Mouse (Mus musculus): ENCODE measurements around the gene Pcp4. TPM values are rescaled to one million over a fixed set of nuclear protein-coding genes. Genes with fewer than 3 reads are reported as not detected.

The Pcp4 gene
- polyA plus RNA-seq, 1 experiment: not detected

- Histone ChIP-seq H3K4me3 (ENCODE audit: control insufficient read depth, low read depth, low read length) (no peak overlapping the region), H3K4me1 (ENCODE audit: control insufficient read depth, insufficient read depth, low read length) (no peaks in the 10 kb centered on the region), H3K36me3 (ENCODE audit: control insufficient read depth, insufficient read depth, low read length) (no peaks in the 10 kb centered on the region), H3K27me3 (ENCODE audit: control insufficient read depth, insufficient read depth, low read length) (no peaks in the 10 kb centered on the region), H3K27ac (ENCODE audit: control insufficient read depth, insufficient read depth, low read depth, low read length) (no peak overlapping the region)
- TF ChIP-seq CTCF (IDR thresholded peaks at IDR 0.05; ENCODE audit: control insufficient read depth, insufficient read depth, insufficient replicate concordance, low read depth, low read length) (no peak), POLR2A (IDR thresholded peaks at IDR 0.05; ENCODE audit: control insufficient read depth, low read depth, low read length) (no peak)
Measured at GRCm38 (mm10) chr16:96487007-96487684, 19.7 kb downstream of the Pcp4 start.

DNA sequence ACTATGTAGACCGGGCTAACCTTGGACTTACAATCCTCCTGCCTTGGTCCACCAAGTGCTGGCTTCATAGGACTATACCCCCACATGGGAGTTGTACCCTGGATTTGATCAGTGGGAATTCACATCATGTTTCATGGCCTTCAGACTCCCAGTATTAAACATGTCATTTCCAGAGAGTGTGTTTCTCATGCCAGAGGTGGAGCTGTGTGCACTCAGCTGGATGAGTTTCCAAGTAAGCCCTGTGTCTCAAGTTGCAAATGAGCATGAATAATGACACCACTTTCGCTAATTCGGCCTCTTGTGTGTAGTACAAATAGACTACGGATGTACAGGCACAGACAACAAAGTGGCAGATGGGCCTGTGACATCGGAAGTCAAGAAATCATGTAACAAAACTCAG, 20.6 kb downstream of the Pcp4 start:
- no peaks in the 10 kb centered on the region for H3K36me3 ChIP-seq (ENCODE audit: control insufficient read depth, insufficient read depth, low read length)
- no peaks in the 10 kb centered on the region for H3K27me3 ChIP-seq (ENCODE audit: control insufficient read depth, insufficient read depth, low read length)
- TF ChIP-seq POLR2A (IDR thresholded peaks at IDR 0.05; ENCODE audit: control insufficient read depth, low read depth, low read length) (no peak), CTCF (IDR thresholded peaks at IDR 0.05; ENCODE audit: control insufficient read depth, insufficient read depth, insufficient replicate concordance, low read depth, low read length) (no peak)
- no peaks in the 10 kb centered on the region for H3K4me1 ChIP-seq (ENCODE audit: control insufficient read depth, insufficient read depth, low read length)
- H3K27ac ChIP-seq (ENCODE audit: control insufficient read depth, insufficient read depth, low read depth, low read length): no peak overlapping the region
- no peak overlapping the region for H3K4me3 ChIP-seq (ENCODE audit: control insufficient read depth, low read depth, low read length)

- H3K27me3 ChIP-seq (ENCODE audit: control insufficient read depth, insufficient read depth, low read length): no peaks in the 10 kb centered on the region
Measured at GRCm38 (mm10) chr16:96491530-96491929, 24.1 kb downstream of the Pcp4 start.

DNA sequence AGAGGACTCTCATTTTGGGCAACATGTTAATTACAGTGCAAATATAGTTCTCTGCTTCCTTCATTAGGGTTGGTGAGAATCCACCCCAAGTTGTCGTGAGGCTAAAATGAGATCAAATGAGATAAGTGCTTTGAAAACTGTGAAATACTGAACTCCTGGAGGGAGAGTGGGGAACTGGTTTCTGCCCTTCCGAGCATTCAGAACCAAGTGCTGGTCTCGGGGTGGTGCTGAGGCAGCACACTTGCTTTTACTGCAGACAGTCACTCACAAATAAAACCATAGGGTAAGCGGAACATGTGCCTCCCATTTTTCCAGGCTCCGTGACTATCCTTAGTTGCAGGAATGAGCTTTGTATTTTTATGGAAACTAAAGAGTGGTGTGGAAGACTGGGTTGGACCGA, 26.7 kb downstream of the Pcp4 start:
- no peak overlapping the region for H3K4me3 ChIP-seq (ENCODE audit: control insufficient read depth, low read depth, low read length)
- no peak overlapping the region for H3K27ac ChIP-seq (ENCODE audit: control insufficient read depth, insufficient read depth, low read depth, low read length)
- H3K4me1 ChIP-seq (ENCODE audit: control insufficient read depth, insufficient read depth, low read length): no peaks in the 10 kb centered on the region
- no peaks in the 10 kb centered on the region for H3K36me3 ChIP-seq (ENCODE audit: control insufficient read depth, insufficient read depth, low read length)
- H3K27me3 ChIP-seq (ENCODE audit: control insufficient read depth, insufficient read depth, low read length): no peaks in the 10 kb centered on the region
- no peak for TF ChIP-seq POLR2A (IDR thresholded peaks at IDR 0.05; ENCODE audit: control insufficient read depth, low read depth, low read length)
- TF ChIP-seq CTCF (IDR thresholded peaks at IDR 0.05; ENCODE audit: control insufficient read depth, insufficient read depth, insufficient replicate concordance, low read depth, low read length): no peak

More at GRCm38 (mm10) chr16:96491530-96491929, 24.1 kb downstream of the Pcp4 start:
- H3K4me3 ChIP-seq (ENCODE audit: control insufficient read depth, low read depth, low read length): no peak overlapping the region
- TF ChIP-seq CTCF (IDR thresholded peaks at IDR 0.05; ENCODE audit: control insufficient read depth, insufficient read depth, insufficient replicate concordance, low read depth, low read length) (no peak), POLR2A (IDR thresholded peaks at IDR 0.05; ENCODE audit: control insufficient read depth, low read depth, low read length) (no peak)
- no peaks in the 10 kb centered on the region for H3K36me3 ChIP-seq (ENCODE audit: control insufficient read depth, insufficient read depth, low read length)
- no peak overlapping the region for H3K27ac ChIP-seq (ENCODE audit: control insufficient read depth, insufficient read depth, low read depth, low read length)
- H3K4me1 ChIP-seq (ENCODE audit: control insufficient read depth, insufficient read depth, low read length): no peaks in the 10 kb centered on the region

GRCm38 (mm10) chr16:96498951-96499350, 31.5 kb downstream of the Pcp4 start:
- no peaks in the 10 kb centered on the region for H3K36me3 ChIP-seq (ENCODE audit: control insufficient read depth, insufficient read depth, low read length)
- H3K27ac ChIP-seq (ENCODE audit: control insufficient read depth, insufficient read depth, low read depth, low read length): no peak overlapping the region
- no peaks in the 10 kb centered on the region for H3K4me1 ChIP-seq (ENCODE audit: control insufficient read depth, insufficient read depth, low read length)
- no peaks in the 10 kb centered on the region for H3K27me3 ChIP-seq (ENCODE audit: control insufficient read depth, insufficient read depth, low read length)
- TF ChIP-seq POLR2A (IDR thresholded peaks at IDR 0.05; ENCODE audit: control insufficient read depth, low read depth, low read length): no peak
- no peak for TF ChIP-seq CTCF (IDR thresholded peaks at IDR 0.05; ENCODE audit: control insufficient read depth, insufficient read depth, insufficient replicate concordance, low read depth, low read length)
- no peak overlapping the region for H3K4me3 ChIP-seq (ENCODE audit: control insufficient read depth, low read depth, low read length)

- no peaks in the 10 kb centered on the region for H3K4me1 ChIP-seq (ENCODE audit: control insufficient read depth, insufficient read depth, low read length)
- H3K4me3 ChIP-seq (ENCODE audit: control insufficient read depth, low read depth, low read length): no peak overlapping the region
- no peaks in the 10 kb centered on the region for H3K27me3 ChIP-seq (ENCODE audit: control insufficient read depth, insufficient read depth, low read length)
Measured at GRCm38 (mm10) chr16:96501241-96501640, 33.8 kb downstream of the Pcp4 start.

DNA sequence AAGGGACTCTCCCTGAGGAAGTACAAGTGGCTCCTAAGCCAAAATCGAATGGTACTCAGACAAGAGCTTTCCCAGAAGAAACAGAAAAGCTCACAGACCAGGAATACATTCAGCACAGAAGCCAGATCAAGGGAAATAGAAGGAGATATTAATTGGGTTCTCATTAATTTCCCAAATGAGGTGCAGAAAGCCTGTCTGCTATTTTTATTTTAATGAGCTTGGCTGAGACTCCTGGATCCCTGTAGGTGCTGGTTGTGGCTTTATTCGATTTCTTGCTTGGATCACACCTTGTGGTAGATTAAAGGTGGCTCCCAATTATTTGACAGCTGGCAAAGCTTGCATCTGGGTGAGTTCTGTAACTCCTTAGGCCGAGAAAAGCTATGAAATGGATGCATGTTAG, 35.2 kb downstream of the Pcp4 start:
- H3K27me3 ChIP-seq (ENCODE audit: control insufficient read depth, insufficient read depth, low read length): no peaks in the 10 kb centered on the region
- no peaks in the 10 kb centered on the region for H3K4me1 ChIP-seq (ENCODE audit: control insufficient read depth, insufficient read depth, low read length)
- H3K36me3 ChIP-seq (ENCODE audit: control insufficient read depth, insufficient read depth, low read length): no peaks in the 10 kb centered on the region
- TF ChIP-seq CTCF (IDR thresholded peaks at IDR 0.05; ENCODE audit: control insufficient read depth, insufficient read depth, insufficient replicate concordance, low read depth, low read length) (no peak), POLR2A (IDR thresholded peaks at IDR 0.05; ENCODE audit: control insufficient read depth, low read depth, low read length) (no peak)
- no peak overlapping the region for H3K27ac ChIP-seq (ENCODE audit: control insufficient read depth, insufficient read depth, low read depth, low read length)
- H3K4me3 ChIP-seq (ENCODE audit: control insufficient read depth, low read depth, low read length): no peak overlapping the region

More at GRCm38 (mm10) chr16:96501241-96501640, 33.8 kb downstream of the Pcp4 start:
- Histone ChIP-seq H3K36me3 (ENCODE audit: control insufficient read depth, insufficient read depth, low read length) (no peaks in the 10 kb centered on the region), H3K27ac (ENCODE audit: control insufficient read depth, insufficient read depth, low read depth, low read length) (no peak overlapping the region)
- TF ChIP-seq POLR2A (IDR thresholded peaks at IDR 0.05; ENCODE audit: control insufficient read depth, low read depth, low read length) (no peak), CTCF (IDR thresholded peaks at IDR 0.05; ENCODE audit: control insufficient read depth, insufficient read depth, insufficient replicate concordance, low read depth, low read length) (no peak)

All from testis, adult 2 months (tissue).